Mouse (Mus musculus) limb, embryonic 11.5 days (tissue): ENCODE measurements around the gene Rbp1. TPM values are rescaled to one million over a fixed set of nuclear protein-coding genes. Genes with fewer than 3 reads are reported as not detected.
A peak's percentile ranks its signal among the peaks of the same experiment; 100 is the strongest.

Source experiments
- ATAC-seq: fragments of 200-750 bp; cut with Nextera tagmentation; 2 replicates; pipeline ENCODE4 v1.8.0; 2017; ENCODE audit warnings: low read depth; ENCODE audit not compliant: insufficient number of reproducible peaks, low FRiP score, low TSS enrichment
- DNase-seq: peaks from one replicate; pipeline ENCODE4 v3.0.0-alpha.2; 2015; ENCODE audit warnings: low spot score
- H3K27ac ChIP-seq: fragments of 300-500 bp; sonication (generic); replicated peaks from 2 replicates; pipeline ENCODE4 v1.5.1; 2014; ENCODE audit warnings: low read depth, mild to moderate bottlenecking, low read length
- H3K27me3 ChIP-seq: fragments of 300-500 bp; sonication (generic); 2 replicates; pipeline ENCODE4 v1.6.1; 2014; ENCODE audit warnings: mild to moderate bottlenecking, low read length, mixed read lengths; ENCODE audit not compliant: control insufficient read depth, insufficient read depth
- H3K36me3 ChIP-seq: fragments of 300-500 bp; sonication (generic); 2 replicates; pipeline ENCODE4 v1.6.1; 2014; ENCODE audit warnings: mild to moderate bottlenecking, low read length, moderate library complexity, mixed read lengths; ENCODE audit not compliant: control insufficient read depth, insufficient read depth
- H3K4me1 ChIP-seq: fragments of 300-500 bp; sonication (generic); 2 replicates; pipeline ENCODE4 v1.6.1; 2014; ENCODE audit warnings: low read length, mixed read lengths; ENCODE audit not compliant: control insufficient read depth, insufficient read depth
- H3K4me2 ChIP-seq: fragments of 300-500 bp; sonication (generic); 2 replicates; pipeline ENCODE4 v1.6.1; 2014; ENCODE audit warnings: low read depth, mild to moderate bottlenecking, moderate library complexity; ENCODE audit not compliant: severe bottlenecking
- H3K4me3 ChIP-seq: fragments of 300-500 bp; sonication (generic); 2 replicates; pipeline ENCODE4 v1.5.1; 2014; ENCODE audit warnings: low read depth, low read length
- H3K9ac ChIP-seq: fragments of 300-500 bp; sonication (generic); 2 replicates; pipeline ENCODE4 v1.6.1; 2014; ENCODE audit warnings: mild to moderate bottlenecking, low read length
- H3K9me3 ChIP-seq: fragments of 300-500 bp; sonication (generic); 2 replicates; pipeline ENCODE4 v1.6.1; 2016; ENCODE audit warnings: low read length; ENCODE audit not compliant: control insufficient read depth
- WGBS: fragments of 180-500 bp; shearing (Covaris S2); extraction: QIAGEN DNeasy Blood & Tissue Kit; methylation state at CpG from one replicate; pipeline ENCODE4 v1.1.7; 2014; 5-methylcytosine and 5-hydroxymethylcytosine counted together
- polyA plus RNA-seq: library from polyadenylated mRNA; unstranded; fragments of >200 nt; fragmentation: Nextera tagmentation; extraction: Ambion mirVana; gene quantifications from 2 replicates; pipeline ENCODE4 v1.2.1, GENCODE M21; 2014

Rbp1 gene
- polyA plus RNA-seq, 1 experiment from 2014 or later: 29.5 TPM

- Histone ChIP-seq H3K36me3 (no peaks in the 10 kb centered on the region), H3K9me3 (no peaks in the 10 kb centered on the region), H3K27me3 (no peaks in the 10 kb centered on the region), H3K4me2 (no peak overlapping the region), H3K9ac (no peak overlapping the region), H3K4me1 (no peaks in the 10 kb centered on the region), H3K27ac (no peak overlapping the region), H3K4me3 (no peak overlapping the region)
- DNase-seq: no peak
- ATAC-seq: no peak
- WGBS: 60% methylated on average over 4 of the region's 4 CpGs
Observed at GRCm38 (mm10) chr9:98393496-98393895, 29.3 kb upstream of the Rbp1 start.

DNA sequence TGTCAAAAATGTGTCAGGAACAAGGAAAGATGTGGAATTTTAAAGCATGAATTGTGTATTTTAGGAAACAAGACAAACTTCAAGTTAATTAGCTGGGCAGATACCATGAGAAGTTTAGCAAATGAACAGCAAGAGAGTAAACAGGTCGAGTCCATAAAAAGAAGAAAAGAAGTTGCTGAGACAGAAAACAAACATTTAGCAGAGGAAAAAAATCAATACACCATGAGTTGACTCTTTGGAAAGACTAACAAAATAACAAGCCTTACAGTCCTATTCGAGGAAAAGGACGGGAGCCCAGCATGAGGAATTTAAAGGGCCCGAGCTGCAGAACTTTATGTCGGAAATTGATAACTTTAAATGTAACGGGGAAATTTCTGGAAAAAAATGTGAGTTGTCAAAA, 25.6 kb upstream of the Rbp1 start:
- H3K4me1 ChIP-seq: no peaks in the 10 kb centered on the region
- no peaks in the 10 kb centered on the region for H3K36me3 ChIP-seq
- H3K27me3 ChIP-seq: no peaks in the 10 kb centered on the region
- H3K27ac ChIP-seq: no peak overlapping the region
- no peak overlapping the region for H3K4me2 ChIP-seq
- DNase-seq (no peak), ATAC-seq (no peak)
- H3K4me3 ChIP-seq: no peak overlapping the region
- H3K9me3 ChIP-seq: no peaks in the 10 kb centered on the region
- WGBS: 82% methylated on average over 6 of the region's 6 CpGs
- no peak overlapping the region for H3K9ac ChIP-seq

- WGBS: 81% methylated on average over 3 of the region's 3 CpGs
- no peak overlapping the region for H3K4me2 ChIP-seq
Observed at GRCm38 (mm10) chr9:98397866-98398265, 24.9 kb upstream of the Rbp1 start.

GRCm38 (mm10) chr9:98400185-98400894, 22.4 kb upstream of the Rbp1 start:
- Histone ChIP-seq H3K27ac (no peak overlapping the region), H3K9me3 (no peaks in the 10 kb centered on the region), H3K4me3 (no peak overlapping the region), H3K4me1 (no peaks in the 10 kb centered on the region), H3K9ac (no peak overlapping the region), H3K27me3 (no peaks in the 10 kb centered on the region), H3K4me2 (no peak overlapping the region), H3K36me3 (no peaks in the 10 kb centered on the region)
- WGBS: 78% methylated on average over 13 of the region's 13 CpGs
- DNase-seq (no peak), ATAC-seq (no peak)

More at GRCm38 (mm10) chr9:98397866-98398265, 24.9 kb upstream of the Rbp1 start:
- no peak for ATAC-seq
- no peak overlapping the region for H3K4me3 ChIP-seq
- no peaks in the 10 kb centered on the region for H3K27me3 ChIP-seq
- no peak overlapping the region for H3K9ac ChIP-seq
- no peak overlapping the region for H3K27ac ChIP-seq
- H3K9me3 ChIP-seq: no peaks in the 10 kb centered on the region
- no peaks in the 10 kb centered on the region for H3K36me3 ChIP-seq
- DNase-seq: no peak
- H3K4me1 ChIP-seq: no peaks in the 10 kb centered on the region

GRCm38 (mm10) chr9:98401611-98402010, 21.1 kb upstream of the Rbp1 start:
- Histone ChIP-seq H3K4me1 (no peaks in the 10 kb centered on the region), H3K27me3 (no peaks in the 10 kb centered on the region)

DNA sequence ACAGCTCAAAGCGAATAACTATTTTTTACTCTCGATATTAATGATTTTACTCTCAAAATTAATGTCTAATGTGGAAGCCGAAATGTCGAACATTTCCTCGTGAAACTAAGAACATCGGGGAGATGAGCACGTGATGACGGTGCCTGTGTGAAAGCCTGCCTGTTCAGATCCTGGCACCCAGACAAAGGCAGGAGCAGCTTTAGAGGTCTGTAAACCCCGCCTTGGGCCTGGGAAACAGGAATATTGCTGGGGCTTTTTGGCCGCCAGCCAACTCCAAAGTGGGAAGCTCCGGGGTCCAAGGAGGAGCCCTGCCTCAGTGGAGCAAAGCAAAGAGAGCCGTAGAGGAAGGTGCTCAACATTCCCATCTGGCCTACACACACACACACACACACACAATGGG, 15.0 kb upstream of the Rbp1 start:
- no peaks in the 10 kb centered on the region for H3K4me1 ChIP-seq
- H3K9ac ChIP-seq: no peak overlapping the region
- no peaks in the 10 kb centered on the region for H3K27me3 ChIP-seq
- ATAC-seq: no peak
- no peak for DNase-seq
- WGBS: 92% methylated on average over 12 of the region's 12 CpGs
- no peak overlapping the region for H3K4me2 ChIP-seq
- no peak overlapping the region for H3K27ac ChIP-seq
- H3K36me3 ChIP-seq: no peaks in the 10 kb centered on the region
- H3K9me3 ChIP-seq: no peaks in the 10 kb centered on the region
- no peak overlapping the region for H3K4me3 ChIP-seq

More at GRCm38 (mm10) chr9:98401611-98402010, 21.1 kb upstream of the Rbp1 start:
- Histone ChIP-seq H3K9ac (no peak overlapping the region), H3K4me2 (no peak overlapping the region), H3K36me3 (no peaks in the 10 kb centered on the region), H3K4me3 (no peak overlapping the region), H3K9me3 (no peaks in the 10 kb centered on the region), H3K27ac (no peak overlapping the region)
- WGBS: 75% methylated on average over 5 of the region's 5 CpGs
- DNase-seq: no peak
- ATAC-seq: no peak

DNA sequence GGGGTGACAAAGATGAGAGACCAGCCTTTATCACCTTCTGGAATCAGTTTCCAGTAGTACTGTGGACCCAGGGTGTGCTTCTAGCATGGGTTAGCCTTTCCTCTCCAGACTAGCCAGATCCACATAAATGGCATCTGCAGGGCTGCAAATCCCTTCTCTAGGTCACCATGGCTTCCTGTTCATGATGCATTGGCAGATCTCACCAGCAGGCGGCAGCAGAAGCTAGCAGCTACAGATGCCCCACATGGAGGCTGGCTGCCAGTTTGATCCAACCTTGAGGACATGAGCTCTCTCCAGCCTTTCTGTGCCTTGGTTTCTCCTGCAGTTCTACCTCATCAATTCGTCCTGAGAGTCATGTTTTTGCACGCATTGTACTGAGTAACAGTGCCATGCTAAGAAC, 13.6 kb upstream of the Rbp1 start:
- no peak overlapping the region for H3K4me2 ChIP-seq
- H3K36me3 ChIP-seq: no peaks in the 10 kb centered on the region
- H3K27ac ChIP-seq: no peak overlapping the region
- 31% methylated on average over 3 of the region's 3 CpGs for WGBS
- peak; percentile 86 for DNase-seq
- H3K4me1 ChIP-seq: no peaks in the 10 kb centered on the region
- no peak overlapping the region for H3K4me3 ChIP-seq
- ATAC-seq: no peak
- no peak overlapping the region for H3K9ac ChIP-seq
- no peaks in the 10 kb centered on the region for H3K27me3 ChIP-seq
- no peaks in the 10 kb centered on the region for H3K9me3 ChIP-seq

DNA sequence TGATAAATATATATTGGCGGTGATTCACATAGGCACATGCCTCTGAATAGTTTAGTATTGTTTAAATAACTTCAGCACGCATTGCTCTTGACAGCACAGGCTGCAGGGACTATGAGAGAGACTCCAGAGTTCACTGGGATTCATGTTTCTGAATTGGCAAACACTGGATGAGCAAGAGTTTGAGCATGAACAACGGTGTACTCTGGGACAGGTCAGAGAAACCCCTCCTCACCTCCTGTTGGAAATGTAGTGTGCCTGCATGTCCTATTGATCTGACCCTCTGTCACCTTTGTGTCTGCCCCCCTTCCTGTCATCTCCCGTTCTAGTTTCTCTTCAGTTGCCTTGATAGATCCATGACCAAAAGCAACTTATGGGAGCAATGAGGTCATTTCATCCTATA, 7.3 kb upstream of the Rbp1 start:
- 91% methylated on average over 4 of the region's 4 CpGs for WGBS
- no peaks in the 10 kb centered on the region for H3K4me1 ChIP-seq

GRCm38 (mm10) chr9:98417919-98418318, 4.8 kb upstream of the Rbp1 start:
- Histone ChIP-seq H3K4me2 (no peak overlapping the region), H3K27ac (no peak overlapping the region), H3K36me3 (no peaks in the 10 kb centered on the region), H3K27me3 (no peaks in the 10 kb centered on the region), H3K4me1 (no peaks in the 10 kb centered on the region), H3K9me3 (no peaks in the 10 kb centered on the region), H3K9ac (no peak overlapping the region), H3K4me3 (no peak overlapping the region)
- 52% methylated on average over 7 of the region's 7 CpGs for WGBS
- DNase-seq (peak; percentile 40), ATAC-seq (no peak)

More for the DNA sequence above, 7.3 kb upstream of the Rbp1 start:
- H3K9me3 ChIP-seq: no peaks in the 10 kb centered on the region
- H3K27ac ChIP-seq: no peak overlapping the region
- DNase-seq (no peak), ATAC-seq (no peak)
- no peak overlapping the region for H3K4me3 ChIP-seq
- H3K36me3 ChIP-seq: no peaks in the 10 kb centered on the region
- H3K27me3 ChIP-seq: no peaks in the 10 kb centered on the region
- no peak overlapping the region for H3K9ac ChIP-seq
- no peak overlapping the region for H3K4me2 ChIP-seq
